Mouse (Mus musculus) bone marrow macrophage, adult 2 months (primary cell): ENCODE measurements at regions not wholly inside any gene's neighbourhood (a gene's known extent, or its start where the extent isn't known, plus 50 kb on each side); places are given as distances from the start of the nearest gene placed in this dataset.

Source experiments
- CTCF ChIP-seq: IDR thresholded peaks from 2 replicates; pipeline ENCODE4 v1.5.1; 2012; ENCODE audit warnings: low read depth, mild to moderate bottlenecking, low read length, moderate library complexity
- POLR2A ChIP-seq: IDR thresholded peaks from 2 replicates; pipeline ENCODE4 v1.6.1; 2012; ENCODE audit warnings: mild to moderate bottlenecking, low read depth, low read length, borderline replicate concordance

GRCm38 (mm10) chr10:98694690-98695370, 219.4 kb upstream of the Atp2b1 start:
- no peak for TF ChIP-seq CTCF
- TF ChIP-seq POLR2A = no peak
